Mouse (Mus musculus): ENCODE measurements at regions not wholly inside any gene's neighbourhood (a gene's known extent, or its start where the extent isn't known, plus 50 kb on each side); places are given as distances from the start of the nearest gene placed in this dataset.

DNA sequence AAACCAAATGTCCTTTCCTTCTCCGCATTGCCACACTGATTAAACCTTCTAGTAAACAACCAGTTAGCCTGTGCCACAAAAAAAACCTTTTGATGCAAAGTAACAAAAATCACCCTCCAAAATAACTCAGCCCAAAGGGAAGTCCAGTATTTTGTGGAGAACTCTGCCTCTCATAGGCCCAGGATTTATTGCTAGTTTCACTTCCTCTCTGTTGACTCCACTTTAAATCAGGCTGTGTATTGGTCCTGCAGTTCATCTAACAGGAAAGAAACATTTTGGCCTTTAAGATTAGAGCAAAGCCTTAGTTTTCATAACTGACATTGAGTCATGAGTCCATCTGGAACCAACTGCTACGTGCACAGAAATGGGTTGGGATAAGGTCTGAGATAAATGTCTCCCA is 168.4 kb downstream of the Ube2e3 start:
- TF ChIP-seq POLR2A (IDR thresholded peaks at IDR 0.05; ENCODE audit: low read depth, low read length) (no peak), CTCF (IDR thresholded peaks at IDR 0.05; ENCODE audit: borderline replicate concordance, insufficient read depth, low read length) (no peak)

All from embryonic fibroblast, embryonic 13.5 days (primary cell).